Mouse (Mus musculus) embryonic fibroblast, embryonic 13.5 days (primary cell): ENCODE data around the gene Dock8. TPM values are rescaled to one million over a fixed set of nuclear protein-coding genes. Genes with fewer than 3 reads are reported as not detected.

Experiments
- H3K27ac ChIP-seq: 2 replicates; pipeline ENCODE4 v1.5.1; 2012; ENCODE audit warnings: low read length, control low read depth, inconsistent platforms; ENCODE audit not compliant: insufficient read depth
- H3K4me1 ChIP-seq: 2 replicates; pipeline ENCODE4 v1.6.1; 2011; ENCODE audit warnings: low read length; ENCODE audit not compliant: control insufficient read depth, insufficient read depth
- H3K4me3 ChIP-seq: 2 replicates; pipeline ENCODE4 v1.5.1; 2011; ENCODE audit warnings: mild to moderate bottlenecking, control low read depth, low read length; ENCODE audit not compliant: insufficient read depth
- CTCF ChIP-seq: IDR thresholded peaks from 2 replicates; pipeline ENCODE4 v1.5.1; 2011; ENCODE audit warnings: mild to moderate bottlenecking, control low read depth, low read length, moderate library complexity, borderline replicate concordance; ENCODE audit not compliant: insufficient read depth
- POLR2A ChIP-seq: IDR thresholded peaks from 2 replicates; pipeline ENCODE4 v1.6.1; 2011; ENCODE audit warnings: low read depth, mild to moderate bottlenecking, control low read depth, low read length, moderate library complexity
- polyA plus RNA-seq: library from polyadenylated mRNA; stranded (reverse); fragments of >200 nt; gene quantifications from 2 replicates; pipeline ENCODE4 v1.2.4, GENCODE M21; 2011; ENCODE audit warnings: low read depth; ENCODE audit not compliant: missing spikeins, insufficient read length

Gene Dock8
- 0.44 and 1.1 TPM in 2 replicates for polyA plus RNA-seq

- peaks cover 4% of the 10 kb centered on the region; the same call in 1 of the 2 replicates for H3K4me1 ChIP-seq
- 0 out of 2 replicates have a peak, but pooled peaks have one; percentile 5 for TF ChIP-seq CTCF
- TF ChIP-seq POLR2A: no peak
- H3K4me3 ChIP-seq: peak within 1 kb of the TSS; percentile 48
- no peak within 1 kb of the TSS for H3K27ac ChIP-seq
Measured at GRCm38 (mm10) chr19:24999201-24999886, at the start of gene Dock8. Gene Dock8 (plus strand): TSS chr19:24999534.

- TF ChIP-seq POLR2A: no peak
- no peak for TF ChIP-seq CTCF
- Histone ChIP-seq H3K4me1 (no peaks in the 10 kb centered on the region), H3K4me3 (no peak overlapping the region), H3K27ac (no peak overlapping the region)
Measured at GRCm38 (mm10) chr19:24958531-24958930, 40.8 kb upstream of the Dock8 start.

GRCm38 (mm10) chr19:24961172-24961962, 38.0 kb upstream of the Dock8 start, which contains the start of gene Cbwd1:
Gene Cbwd1 (minus strand): TSS chr19:24961610.
- peak within 1 kb of the TSS; percentile 79 for H3K4me3 ChIP-seq
- no peaks in the 10 kb centered on the region for H3K4me1 ChIP-seq
- peak; percentile 91 for TF ChIP-seq POLR2A
- TF ChIP-seq CTCF: peak; percentile 93
- H3K27ac ChIP-seq: no peak within 1 kb of the TSS

GRCm38 (mm10) chr19:24966203-24966602, 33.1 kb upstream of the Dock8 start:
- TF ChIP-seq CTCF: no peak
- TF ChIP-seq POLR2A: no peak
- Histone ChIP-seq H3K4me1 (no peaks in the 10 kb centered on the region), H3K27ac (no peak overlapping the region), H3K4me3 (no peak overlapping the region)

GRCm38 (mm10) chr19:24966941-24967340, 32.4 kb upstream of the Dock8 start:
- no peak overlapping the region for H3K4me3 ChIP-seq
- no peak for TF ChIP-seq POLR2A
- TF ChIP-seq CTCF: no peak
- no peak overlapping the region for H3K27ac ChIP-seq
- H3K4me1 ChIP-seq: no peaks in the 10 kb centered on the region

- H3K4me3 ChIP-seq: no peak overlapping the region
- H3K4me1 ChIP-seq: no peaks in the 10 kb centered on the region
- no peak overlapping the region for H3K27ac ChIP-seq
- TF ChIP-seq CTCF (no peak), POLR2A (no peak)
Measured at GRCm38 (mm10) chr19:24971307-24971706, 28.0 kb upstream of the Dock8 start.

- TF ChIP-seq CTCF (no peak), POLR2A (no peak)
- Histone ChIP-seq H3K4me1 (no peaks in the 10 kb centered on the region), H3K27ac (no peak overlapping the region), H3K4me3 (no peak overlapping the region)
Measured at GRCm38 (mm10) chr19:24972701-24973390, 26.5 kb upstream of the Dock8 start.

- Histone ChIP-seq H3K4me1 (no peaks in the 10 kb centered on the region), H3K4me3 (no peak overlapping the region), H3K27ac (no peak overlapping the region)
- TF ChIP-seq CTCF (no peak), POLR2A (no peak)
Measured at GRCm38 (mm10) chr19:24977991-24978390, 21.3 kb upstream of the Dock8 start.

- no peak overlapping the region for H3K4me3 ChIP-seq
- TF ChIP-seq CTCF: no peak
- TF ChIP-seq POLR2A: no peak
- no peak overlapping the region for H3K27ac ChIP-seq
- peaks cover 6% of the 10 kb centered on the region; the same call in 1 of the 2 replicates for H3K4me1 ChIP-seq
Measured at GRCm38 (mm10) chr19:24978852-24979842, 20.2 kb upstream of the Dock8 start.
